Mouse (Mus musculus) heart, postnatal 10 days (tissue): Measurements from ENCODE around the gene Hnf1a. TPM values are rescaled to one million over a fixed set of nuclear protein-coding genes. Genes with fewer than 3 reads are reported as not detected.

Experiments used
- DNase-seq, 2 experiments: peaks; one replicate each; pipeline ENCODE4 v3.0.0; 2021
- intact Hi-C: fragments of 180-260 bp; cut with DNase I; formaldehyde crosslinking; loops from one replicate; pipeline ENCODE4 v1.15.1; 2025
- total RNA-seq, 2 experiments: library from RNA; stranded (reverse); gene quantifications; 2 replicates each; pipeline ENCODE4 v1.2.3; 2021

Hnf1a gene
- total RNA-seq = not detected

DNA sequence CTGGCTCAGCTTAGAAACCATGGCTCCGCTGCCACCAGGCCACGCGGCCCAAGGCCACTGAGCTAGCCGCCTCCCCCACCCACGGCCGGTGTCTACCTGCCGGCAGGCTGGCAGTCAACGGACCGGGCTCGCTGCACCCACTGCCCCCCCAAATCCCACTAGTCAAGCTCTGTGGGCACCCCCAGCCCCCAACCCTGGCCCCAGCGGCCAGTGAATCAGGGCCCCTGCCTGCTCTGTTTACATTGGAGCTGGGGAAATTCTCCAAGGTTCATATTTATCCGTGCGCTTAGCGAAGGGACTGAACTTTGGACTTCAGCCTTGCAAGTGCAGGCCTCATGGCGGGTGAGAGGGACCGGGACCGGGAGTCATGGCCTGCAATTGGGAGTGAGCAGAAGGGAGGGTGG is at the start of gene Hnf1a:
Gene Hnf1a, minus strand, starts transcription at position 271 of the 404 bp plus-strand sequence.
- DNase-seq = no peak
- intact Hi-C loops = loop anchor here (10.0 kb wide), 1 partner anchor 214 kb away; no protein-coding TSS in a partner anchor

DNA sequence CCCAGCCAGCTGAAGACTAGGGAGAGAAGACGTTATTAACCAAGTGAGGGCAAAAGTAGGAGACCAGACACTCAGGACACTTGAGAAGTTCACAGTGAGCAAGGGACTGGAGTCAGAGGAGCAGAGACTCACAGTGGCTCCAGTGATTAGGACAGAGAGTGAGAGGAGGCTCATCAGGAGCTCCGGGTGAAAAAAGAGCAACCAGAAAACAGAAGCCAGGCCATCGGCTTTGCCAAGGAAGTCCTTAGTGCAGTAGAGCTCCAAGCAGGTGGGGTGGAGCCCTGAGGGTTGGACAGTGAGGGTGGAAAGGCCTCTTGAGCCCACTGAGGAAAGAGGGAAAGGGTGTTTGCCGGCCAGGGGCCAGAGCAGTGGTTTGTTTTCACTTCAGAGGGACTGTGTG is 47.9 kb upstream of the Hnf1a start:
- intact Hi-C loops = no loop called here
- no peak for DNase-seq

DNA sequence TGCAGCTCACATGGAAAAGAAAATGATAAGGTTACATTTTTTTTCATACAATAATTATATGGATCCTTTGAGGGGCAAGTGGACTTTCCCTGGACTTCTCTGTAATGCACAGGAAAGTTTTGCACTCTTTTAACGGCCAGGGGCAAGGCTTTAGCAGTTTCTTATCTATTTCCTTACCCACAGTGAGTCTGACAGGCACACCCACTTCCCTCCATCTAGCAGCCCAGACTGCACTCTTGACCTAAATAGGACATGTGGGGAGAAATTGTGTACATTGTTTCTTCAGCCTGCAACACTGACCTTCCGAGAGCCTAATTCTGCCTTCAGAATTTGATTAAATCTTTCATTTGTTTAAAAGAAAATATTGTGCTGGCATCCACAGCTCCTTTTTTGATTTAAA is 47.4 kb upstream of the Hnf1a start:
- intact Hi-C loops = no loop called here
- no peak for DNase-seq

DNA sequence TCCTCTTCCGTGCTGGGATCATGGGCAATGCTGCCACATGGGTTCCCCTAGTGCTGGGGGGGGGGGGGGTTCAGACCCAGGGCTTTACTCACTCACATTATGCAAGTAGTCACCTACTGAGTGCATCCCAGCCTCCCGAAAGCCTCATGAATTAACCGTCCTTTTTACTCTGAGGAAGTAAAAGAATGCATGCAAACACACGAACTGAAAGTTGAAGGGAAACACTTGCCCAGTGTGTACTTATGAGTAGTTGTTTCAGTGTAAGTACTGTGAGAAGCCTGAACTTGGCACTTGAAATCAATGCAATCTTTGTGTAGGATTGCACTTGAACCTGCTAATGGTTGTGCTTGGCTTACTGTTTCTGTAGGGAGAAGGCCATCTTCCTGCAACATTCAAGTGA is 44.2 kb upstream of the Hnf1a start:
- DNase-seq = no peak
- intact Hi-C loops = no loop called here

DNA sequence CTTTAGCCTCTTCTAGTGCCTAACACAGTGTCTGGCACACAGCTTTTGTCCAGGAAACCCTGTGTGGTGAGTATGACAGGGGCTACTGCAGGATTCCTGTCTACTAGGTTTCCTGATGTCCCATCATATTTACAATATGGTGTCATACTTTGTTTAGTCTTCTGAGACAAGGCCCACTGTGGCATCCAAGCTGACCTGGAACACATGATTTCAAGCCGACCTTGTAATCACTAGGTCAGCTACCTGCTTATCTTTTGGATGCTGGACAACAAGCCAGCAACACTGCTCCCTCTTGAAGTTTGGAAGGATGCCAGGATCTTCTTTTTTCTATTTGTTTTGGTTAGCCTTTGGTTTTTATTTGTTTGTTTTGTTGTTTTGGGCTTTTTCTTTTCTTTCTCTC is 43.7 kb upstream of the Hnf1a start:
- intact Hi-C loops = no loop called here
- DNase-seq = peak; percentile 44 to 53

- intact Hi-C loops = no loop called here
These were observed 42.5 kb upstream of the Hnf1a start for GRCm38 (mm10) chr5:115013436-115013835.

GRCm38 (mm10) chr5:115011519-115012261 is 40.8 kb upstream of the Hnf1a start:
- intact Hi-C loops = loop anchor here (2.0 kb wide), 1 partner anchor 65 kb away; no protein-coding TSS in a partner anchor
- DNase-seq = peak; percentile 62 to 67

More at GRCm38 (mm10) chr5:115013436-115013835, 42.5 kb upstream of the Hnf1a start:
- DNase-seq = no peak

DNA sequence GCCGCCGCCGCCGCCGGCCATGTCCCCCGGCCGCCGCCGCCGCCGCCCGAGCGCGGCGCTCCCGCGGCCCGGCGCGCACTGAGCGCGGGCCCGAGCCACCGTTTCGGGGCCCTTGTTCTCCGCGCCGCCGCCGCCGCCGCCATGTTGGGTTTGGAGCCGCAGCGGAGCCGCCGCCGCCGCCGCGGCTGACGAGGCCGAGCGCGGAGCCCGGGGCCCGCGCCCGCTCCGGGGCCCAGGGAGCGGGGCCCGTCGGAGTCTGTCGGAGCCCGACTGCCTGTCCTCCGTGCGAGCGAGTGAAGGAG is 40.3 kb upstream of the Hnf1a start:
- intact Hi-C loops = loop anchor here (2.0 kb wide), 1 partner anchor 66 kb away; no protein-coding TSS in a partner anchor
- DNase-seq = no peak

- peak; percentile 95 to 96 for DNase-seq
- intact Hi-C loops = loop anchor here (2.0 kb wide), 1 partner anchor 66 kb away; no protein-coding TSS in a partner anchor
These were observed 39.8 kb upstream of the Hnf1a start, which contains the start of gene Sppl3 for GRCm38 (mm10) chr5:115010577-115011216. Sppl3 (plus strand) TSS chr5:115011137.

DNA sequence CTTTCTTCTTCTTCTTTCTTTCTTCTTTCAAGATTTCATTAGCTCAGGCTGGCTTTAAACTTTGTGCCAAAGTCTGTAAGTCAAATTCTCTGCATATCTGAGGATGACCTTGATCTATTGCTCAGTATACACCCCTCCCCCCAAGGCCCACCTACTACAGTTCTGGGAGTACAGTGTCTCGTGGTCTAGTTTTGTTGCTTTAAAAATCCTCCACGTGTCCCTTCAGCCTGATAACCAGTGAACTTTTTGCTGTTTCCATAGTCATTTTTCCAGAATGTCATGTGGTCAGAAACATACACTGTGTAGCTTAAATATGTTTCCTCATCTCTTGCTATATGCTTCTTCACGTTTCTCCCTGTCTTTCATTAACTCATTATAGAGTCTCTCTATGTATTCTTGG is 39.1 kb upstream of the Hnf1a start:
- DNase-seq = no peak
- intact Hi-C loops = loop anchor here (2.0 kb wide), 1 partner anchor 67 kb away; no protein-coding TSS in a partner anchor

GRCm38 (mm10) chr5:115009143-115009542 is 38.2 kb upstream of the Hnf1a start:
- intact Hi-C loops = no loop called here

GRCm38 (mm10) chr5:115008307-115008706 is 37.4 kb upstream of the Hnf1a start:
- intact Hi-C loops = no loop called here

More at GRCm38 (mm10) chr5:115009143-115009542, 38.2 kb upstream of the Hnf1a start:
- no peak for DNase-seq

GRCm38 (mm10) chr5:115007768-115008167 is 36.9 kb upstream of the Hnf1a start:
- DNase-seq = no peak
- intact Hi-C loops = no loop called here

More at GRCm38 (mm10) chr5:115008307-115008706, 37.4 kb upstream of the Hnf1a start:
- no peak for DNase-seq

GRCm38 (mm10) chr5:115003224-115003873 is 32.5 kb upstream of the Hnf1a start:
- intact Hi-C loops = no loop called here
- no peak for DNase-seq

GRCm38 (mm10) chr5:115002781-115003180 is 31.9 kb upstream of the Hnf1a start:
- DNase-seq = no peak
- intact Hi-C loops = no loop called here

DNA sequence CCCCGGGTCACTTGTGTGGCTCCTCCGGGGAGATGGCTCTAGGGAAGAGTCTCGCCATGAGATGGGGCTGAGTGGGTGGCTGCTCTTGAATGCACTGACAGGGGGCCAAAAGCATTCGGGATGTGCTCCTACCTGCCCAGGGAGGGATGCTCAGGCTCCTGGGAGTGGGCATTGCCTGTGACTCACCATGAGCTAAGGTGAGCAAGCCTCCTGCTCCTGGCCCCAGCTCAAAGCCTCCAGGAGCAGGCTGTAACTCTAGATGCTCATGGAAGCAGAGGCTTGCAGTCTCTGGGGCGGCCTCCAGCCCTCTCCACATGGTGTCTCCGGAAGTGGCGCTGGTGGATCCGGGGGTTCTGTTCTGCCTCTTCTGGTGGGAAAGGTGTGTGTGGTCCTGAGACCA is 30.6 kb upstream of the Hnf1a start:
- DNase-seq = no peak
- intact Hi-C loops = no loop called here

DNA sequence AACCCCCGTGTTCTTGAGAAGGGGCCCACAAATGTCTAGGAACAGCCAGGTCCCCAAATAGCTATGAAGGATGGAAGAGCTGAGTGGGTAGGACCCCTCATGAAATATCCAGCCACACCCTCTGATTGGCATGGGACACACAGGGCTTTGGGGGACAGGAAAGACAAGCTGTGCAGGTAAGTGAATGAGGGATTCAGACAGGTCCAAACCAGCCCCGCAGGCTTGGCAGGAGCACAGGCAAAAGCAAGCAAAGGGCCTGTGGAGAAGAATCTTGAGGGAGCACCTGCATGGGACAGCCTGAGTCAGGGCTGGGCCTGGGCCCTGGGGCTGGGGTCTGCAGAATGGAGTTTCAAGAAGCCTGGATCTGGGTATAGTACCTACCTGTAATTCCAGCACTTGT is 29.6 kb upstream of the Hnf1a start:
- intact Hi-C loops = no loop called here
- no peak for DNase-seq

DNA sequence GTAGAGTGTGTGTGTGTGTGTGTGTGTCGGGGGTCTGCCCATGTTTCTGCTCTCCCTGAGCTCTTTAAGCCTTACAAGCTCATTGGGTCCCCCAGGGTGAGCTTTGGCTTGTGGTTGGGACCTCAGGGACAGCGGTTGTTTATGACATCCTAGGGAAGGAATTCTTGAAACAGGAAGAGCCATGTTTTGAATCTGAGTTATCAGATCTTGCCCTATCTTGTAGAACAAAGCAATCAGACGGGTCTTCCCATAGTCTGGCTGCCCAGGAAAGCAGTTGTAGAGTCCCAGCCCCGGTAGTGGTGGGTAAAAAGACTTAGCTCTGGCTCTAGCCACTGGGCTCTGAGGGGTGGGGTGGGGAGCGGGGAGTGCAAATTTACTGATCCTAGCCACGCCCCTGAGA is 26.4 kb upstream of the Hnf1a start:
- DNase-seq = no peak
- intact Hi-C loops = no loop called here

DNA sequence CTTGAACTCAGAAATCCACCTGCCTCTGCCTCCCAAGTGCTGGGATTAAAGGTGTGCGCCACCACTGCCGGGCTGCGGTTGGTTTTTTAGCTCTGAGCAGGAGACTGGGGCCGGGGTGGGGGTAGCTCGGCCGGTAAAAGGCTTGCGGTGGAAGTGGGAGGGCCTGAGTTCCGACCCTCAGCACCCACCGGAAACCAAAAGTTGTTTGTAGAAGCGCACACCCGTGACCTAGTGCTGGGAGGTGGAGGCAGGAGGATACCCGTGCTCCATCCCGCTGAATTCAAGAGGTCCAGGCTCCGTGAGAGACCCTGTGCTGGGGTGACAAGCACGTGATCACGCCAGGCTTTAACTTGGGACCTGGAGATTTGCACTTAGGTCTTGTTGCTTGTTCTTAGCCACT is 25.6 kb upstream of the Hnf1a start:
- intact Hi-C loops = no loop called here
- DNase-seq = no peak

- intact Hi-C loops = no loop called here
- no peak for DNase-seq
These were observed 14.2 kb upstream of the Hnf1a start for GRCm38 (mm10) chr5:114985074-114985473.

DNA sequence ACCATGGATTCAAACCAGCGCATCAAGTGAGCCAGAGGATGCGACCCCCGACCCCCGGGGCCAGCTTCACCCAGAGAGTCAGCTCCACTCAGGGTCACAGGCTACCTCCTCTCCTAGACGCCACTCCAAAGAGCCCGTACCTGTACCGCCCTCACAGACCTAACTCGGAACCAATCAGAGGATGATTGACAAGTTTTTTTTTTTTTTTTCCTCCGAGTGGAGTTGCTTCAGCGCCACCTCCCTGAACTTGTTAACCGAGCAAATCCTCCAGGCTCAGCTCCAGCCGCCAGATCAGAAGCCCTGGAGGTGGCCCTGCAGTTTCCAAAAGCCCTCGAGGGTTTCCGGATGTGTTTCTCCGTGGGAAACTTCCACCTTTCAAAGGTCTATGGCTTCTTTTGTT is 11.1 kb upstream of the Hnf1a start:
- DNase-seq = no peak
- intact Hi-C loops = no loop called here
